Mouse (Mus musculus) megakaryocyte-erythroid progenitor cell, adult 5-6 weeks (primary cell): ENCODE measurements around the gene Gm49380. TPM values are rescaled to one million over a fixed set of nuclear protein-coding genes. Genes with fewer than 3 reads are reported as not detected.
"Not testable (repeated sequence)": the region's sequence is repeated elsewhere in the genome, so short reads cannot be mapped to it uniquely, and the experiment has no call there.

Source experiments
- ATAC-seq: replicated peaks from 2 replicates; pipeline ENCODE4 v1.8.0; 2016; ENCODE audit warnings: mild to moderate bottlenecking, inconsistent platforms; ENCODE audit not compliant: severe bottlenecking, poor library complexity, low FRiP score, low TSS enrichment
- total RNA-seq, 2 experiments: library from RNA; stranded (forward) in 1 of 2; stranded (reverse) in 1 of 2; fragments of 200-1000, 215-1000 nt in 1 of 2; fragments of >200 nt in 1 of 2; fragmentation: Nextera tagmentation in 1 of 2; gene quantifications; 2 replicates each; pipeline ENCODE4 v1.2.3; 2014 to 2017

Gm49380 gene
- total RNA-seq, 2 experiments from 2014 or later: not detected

DNA sequence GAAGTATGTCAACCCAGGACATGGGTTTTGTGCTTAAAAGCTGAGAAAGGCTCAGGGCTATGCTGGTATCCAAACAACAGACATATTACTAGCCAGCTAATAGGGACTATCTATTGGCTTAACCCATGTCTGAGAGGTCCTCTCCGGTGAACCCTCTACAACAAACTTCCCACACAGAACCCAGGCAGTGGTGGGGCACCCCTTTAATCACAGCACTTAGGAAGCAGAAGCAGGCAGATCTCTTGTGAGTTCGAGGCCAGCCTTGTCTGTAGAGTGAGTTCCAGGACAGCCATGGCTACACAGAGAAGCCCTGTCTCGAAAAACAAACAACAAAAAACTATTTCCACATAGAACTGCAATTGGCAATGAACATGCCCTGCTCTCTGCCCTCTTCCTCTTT is 13.4 kb upstream of the Gm49380 start:
- ATAC-seq: no peak

DNA sequence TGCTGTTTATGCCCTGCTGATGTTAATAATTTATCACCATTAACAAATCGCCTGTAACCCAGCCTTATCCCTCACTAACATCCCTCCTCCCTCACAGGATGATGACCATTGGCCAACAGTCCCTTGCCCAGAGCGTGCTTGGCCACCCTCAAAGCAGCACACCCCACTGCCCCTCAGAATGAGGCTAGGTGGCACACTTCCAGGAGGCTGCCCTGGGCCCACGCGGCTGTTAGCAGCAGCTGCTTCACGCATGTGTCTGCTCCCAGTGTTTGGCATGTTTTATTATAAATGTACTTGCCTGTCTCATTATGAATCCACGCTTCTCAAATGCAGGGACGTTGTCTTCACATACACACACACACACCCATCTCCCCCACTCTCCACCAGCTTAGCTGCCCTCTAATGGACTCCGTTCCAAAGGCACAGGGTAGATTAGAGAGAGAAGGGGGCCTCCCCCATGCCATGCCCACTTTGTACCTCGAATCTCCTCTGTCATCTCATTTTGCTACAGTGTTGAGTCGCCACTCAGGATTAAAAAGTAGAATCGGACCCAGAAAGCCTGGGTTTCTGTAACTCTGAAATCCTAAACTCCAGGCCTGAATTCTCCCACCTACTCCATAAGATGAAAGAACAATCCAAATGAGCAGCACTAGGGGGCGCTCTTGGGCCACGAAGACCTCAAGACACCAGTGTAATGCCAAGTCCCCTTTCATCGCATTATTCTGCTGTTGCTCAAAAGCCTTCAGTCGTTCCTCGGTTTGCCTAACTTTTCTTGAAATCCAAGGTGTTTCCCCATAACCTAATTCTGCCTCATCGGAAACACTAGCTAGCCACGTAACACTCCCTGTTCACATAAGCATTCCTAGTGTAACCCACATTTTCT is 12.5 kb upstream of the Gm49380 start:
- ATAC-seq: peak; percentile 56; the same call in 1 of the 2 replicates

DNA sequence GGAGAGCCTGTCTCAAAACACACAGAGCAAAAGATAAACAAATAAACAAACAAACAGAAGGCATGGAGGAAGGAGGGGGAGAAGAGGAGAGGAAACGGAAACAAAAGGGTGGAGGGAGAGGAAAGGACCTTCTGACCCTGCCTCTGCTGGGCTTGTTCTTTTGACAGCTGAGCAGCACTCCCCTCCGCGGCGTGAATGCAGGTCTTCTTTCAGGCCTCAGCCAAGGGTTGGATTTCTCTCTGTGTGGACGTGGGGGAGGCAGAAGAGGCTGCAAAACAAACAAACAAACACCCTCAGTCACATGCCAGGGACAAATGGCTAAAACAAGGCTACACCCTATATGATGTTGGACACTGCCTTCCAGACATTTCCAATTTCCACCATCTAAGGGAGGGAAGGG is 11.7 kb upstream of the Gm49380 start:
- ATAC-seq: no peak

- ATAC-seq: no peak
Measured at GRCm38 (mm10) chr9:44124317-44124716, 11.0 kb upstream of the Gm49380 start.

DNA sequence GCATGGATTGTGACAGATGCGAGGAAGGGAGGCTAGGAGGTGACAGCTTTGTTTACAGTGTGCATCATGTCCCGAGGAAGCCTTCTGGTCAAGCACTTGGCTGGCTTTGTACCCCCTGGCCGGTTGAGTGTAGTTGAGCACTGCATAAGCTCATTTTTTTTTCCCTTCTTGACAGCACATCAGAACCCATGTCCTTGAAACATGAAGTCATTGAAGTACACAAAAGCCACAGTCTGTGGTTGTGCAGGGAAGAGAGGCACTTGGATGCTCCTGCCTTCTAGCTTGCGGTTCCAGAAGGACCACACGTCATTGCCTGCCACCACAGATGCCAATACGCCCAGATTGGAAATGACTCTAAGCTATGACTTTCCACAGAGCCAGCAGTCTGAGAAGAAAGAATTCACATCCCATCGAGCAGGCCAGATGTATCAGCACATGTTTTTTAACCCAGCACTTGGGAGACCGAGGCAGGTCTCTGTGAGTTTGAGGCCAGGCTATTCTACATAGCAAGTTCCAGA is 6.7 kb upstream of the Gm49380 start:
- ATAC-seq: no peak

- 0 out of 2 replicates have a peak, but pooled peaks have one; percentile 46 for ATAC-seq
Measured at GRCm38 (mm10) chr9:44119011-44119410, 5.7 kb upstream of the Gm49380 start.

- no peak for ATAC-seq
Measured at GRCm38 (mm10) chr9:44116182-44116581, 2.9 kb upstream of the Gm49380 start.

DNA sequence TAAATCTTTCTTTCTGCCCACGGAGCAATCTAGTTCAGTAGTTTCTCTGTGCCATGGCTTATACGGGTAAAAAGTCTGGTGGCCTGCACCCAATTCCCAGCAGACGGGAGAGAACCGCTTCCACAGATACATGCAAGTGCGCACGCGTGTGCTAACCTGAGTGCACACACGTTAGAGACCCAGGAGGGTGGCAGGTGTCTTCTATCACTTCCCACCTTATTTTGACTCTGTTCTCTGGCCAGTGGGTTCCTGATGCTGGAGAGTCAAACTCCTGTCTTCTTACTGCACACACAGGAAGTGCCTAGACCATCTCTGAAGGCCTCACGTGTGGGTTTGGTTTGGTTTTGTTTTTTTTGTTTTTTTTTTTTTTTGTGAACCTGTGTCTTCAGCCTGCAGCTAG is 2.3 kb upstream of the Gm49380 start:
- no peak for ATAC-seq

GRCm38 (mm10) chr9:44114453-44114852 is 1.2 kb upstream of the Gm49380 start:
- ATAC-seq: no peak

GRCm38 (mm10) chr9:44111909-44112308 is 1.4 kb downstream of the Gm49380 start:
- ATAC-seq: not testable (repeated sequence)

GRCm38 (mm10) chr9:44109360-44110095 is 3.8 kb downstream of the Gm49380 start:
- no peak for ATAC-seq

GRCm38 (mm10) chr9:44108269-44109055 is 4.8 kb downstream of the Gm49380 start:
- no peak for ATAC-seq

- ATAC-seq: no peak
Measured at GRCm38 (mm10) chr9:44107557-44108179, 5.6 kb downstream of the Gm49380 start.

GRCm38 (mm10) chr9:44107110-44107509 is 6.2 kb downstream of the Gm49380 start, which contains the start of gene C1qtnf5:
Gene C1qtnf5, plus strand, starts transcription at chr9:44107245.
- no peak for ATAC-seq

DNA sequence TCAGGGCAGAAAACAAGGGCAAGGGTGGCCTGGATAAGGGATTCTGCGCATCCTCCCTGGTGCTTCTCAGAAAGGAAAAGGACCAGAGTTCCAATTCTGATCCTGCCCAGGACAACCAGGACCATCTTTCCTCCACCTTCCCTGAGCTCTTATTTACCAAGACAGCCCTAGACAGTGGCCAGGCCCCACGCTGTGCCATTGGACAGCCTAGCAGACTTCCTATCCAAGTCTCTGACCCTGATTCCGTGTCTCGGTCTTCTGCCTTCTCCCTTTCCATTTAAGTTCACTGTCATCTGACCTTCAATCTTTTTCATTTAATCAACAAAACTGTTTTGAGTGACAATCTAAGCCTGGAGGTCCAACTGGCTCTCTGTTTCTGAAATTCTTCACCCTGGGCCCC is 6.7 kb downstream of the Gm49380 start:
- ATAC-seq: no peak

GRCm38 (mm10) chr9:44106182-44106581 is 7.1 kb downstream of the Gm49380 start:
- ATAC-seq: no peak

DNA sequence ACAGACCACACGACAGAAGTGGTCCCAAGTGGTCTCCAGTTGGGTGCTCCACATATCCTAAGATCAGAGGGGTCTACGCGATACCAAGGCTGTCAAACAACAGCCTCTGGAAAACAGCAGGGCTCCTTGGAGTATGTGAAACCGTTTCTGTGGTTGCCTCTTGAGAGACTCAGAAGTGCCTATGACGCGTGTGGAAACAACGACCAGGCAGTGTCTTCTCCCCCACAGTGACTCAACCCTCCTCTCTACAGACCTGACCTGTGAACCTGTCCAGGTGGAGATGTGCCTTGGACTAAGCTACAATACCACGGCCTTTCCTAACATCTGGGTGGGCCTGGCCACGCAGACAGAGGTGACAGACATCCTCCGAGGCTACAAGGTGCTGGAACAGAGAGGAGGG is 7.5 kb downstream of the Gm49380 start:
- ATAC-seq: no peak

GRCm38 (mm10) chr9:44104881-44105280 is 8.4 kb downstream of the Gm49380 start:
- ATAC-seq: no peak

GRCm38 (mm10) chr9:44101490-44101889 is 11.8 kb downstream of the Gm49380 start, which contains the start of gene Mfrp:
Gene Mfrp, plus strand, starts transcription at chr9:44101729.
- no peak for ATAC-seq
